Mouse (Mus musculus): ENCODE measurements around the gene Sfrp5.

DNA sequence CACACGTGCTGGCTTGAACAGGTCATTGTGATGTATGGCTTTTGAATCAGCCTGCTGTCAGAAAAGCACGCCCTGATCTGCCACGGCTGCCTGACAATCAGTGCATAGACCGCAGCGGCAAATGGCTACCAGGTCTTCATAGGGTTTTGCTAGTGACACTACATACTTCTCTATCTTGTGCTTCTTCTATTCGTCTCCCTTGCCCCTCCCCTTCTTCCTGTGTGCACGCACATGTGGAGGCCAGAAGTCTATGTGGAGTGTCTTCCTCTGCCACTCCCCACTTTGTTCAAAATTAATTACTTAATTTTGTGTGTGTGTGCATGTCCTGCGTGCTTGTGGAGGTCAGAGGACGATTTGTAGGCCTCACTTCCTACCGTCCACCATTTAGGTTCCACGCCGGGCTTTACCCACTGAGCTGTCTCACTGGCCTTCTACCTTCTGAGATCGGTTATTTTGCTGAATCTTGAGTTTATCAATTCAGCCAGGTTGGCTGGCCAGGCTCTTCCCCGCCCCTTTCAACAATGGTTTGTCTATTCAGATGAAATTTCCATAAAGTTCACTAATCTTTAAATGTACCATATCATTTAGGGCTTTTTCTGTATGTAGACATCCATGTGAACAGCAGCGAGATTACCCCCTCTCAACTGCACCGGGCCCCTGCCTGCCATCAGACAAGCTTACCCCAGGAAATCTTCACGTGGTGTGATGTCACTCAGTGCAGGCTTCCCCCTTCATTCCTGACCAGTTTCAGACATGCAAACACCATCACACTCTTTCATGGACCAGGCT, 27.6 kb upstream of the Sfrp5 start:
- TF ChIP-seq ZC3H11A (IDR thresholded peaks at IDR 0.05; ENCODE audit: low read depth, low read length) (no peak), E2F4 (IDR thresholded peaks at IDR 0.05; ENCODE audit: insufficient replicate concordance, low read depth, low read length) (no peak), EP300 (IDR thresholded peaks at IDR 0.05; ENCODE audit: low read length) (no peak), CTCF (conservative IDR thresholded peaks at IDR 0.05 in 1 of 2, IDR thresholded peaks at IDR 0.05 in 1 of 2; ENCODE audit: low read depth in 2 of 2, low read length in 2 of 2) (no peak), JUND (conservative IDR thresholded peaks at IDR 0.05; ENCODE audit: low read depth, low read length) (no peak), ZKSCAN1 (IDR thresholded peaks at IDR 0.05; ENCODE audit: borderline replicate concordance, low read depth, low read length) (no peak), ZMIZ1 (IDR thresholded peaks at IDR 0.05; ENCODE audit: low read depth, low read length) (no peak), GABPA (IDR thresholded peaks at IDR 0.05; ENCODE audit: insufficient replicate concordance, low read depth, low read length) (no peak)

Measured in CH12.LX (cell line).